Mouse (Mus musculus) brain, embryonic 18.5 days (tissue): ENCODE measurements around the gene Zfp384.

Source experiments
- DNase-seq: peaks from one replicate; pipeline ENCODE4 v3.0.0-alpha.2; 2012; ENCODE audit warnings: low read depth, low spot score

Zfp384 gene

GRCm38 (mm10) chr6:125081797-125082560 is 73.0 kb downstream of the Zfp384 start:
- DNase-seq = peak; percentile 77

- DNase-seq = no peak
Measured at GRCm38 (mm10) chr6:125082801-125083386, 73.9 kb downstream of the Zfp384 start.

GRCm38 (mm10) chr6:125084424-125084823 is 75.5 kb downstream of the Zfp384 start:
- no peak for DNase-seq
